Mouse (Mus musculus) spleen, embryonic (tissue): ENCODE data around the gene Psmd8.
"Not testable (repeated sequence)": the region's sequence is repeated elsewhere in the genome, so short reads cannot be mapped to it uniquely, and the experiment has no call there.

Source experiments
- CTCF ChIA-PET: fragments of 350-600 bp; sonication (Branson Sonifier 250); formaldehyde crosslinking; loops from one replicate; lab custom pipeline; 2022; lab: Charles Lee

Gene Psmd8

DNA sequence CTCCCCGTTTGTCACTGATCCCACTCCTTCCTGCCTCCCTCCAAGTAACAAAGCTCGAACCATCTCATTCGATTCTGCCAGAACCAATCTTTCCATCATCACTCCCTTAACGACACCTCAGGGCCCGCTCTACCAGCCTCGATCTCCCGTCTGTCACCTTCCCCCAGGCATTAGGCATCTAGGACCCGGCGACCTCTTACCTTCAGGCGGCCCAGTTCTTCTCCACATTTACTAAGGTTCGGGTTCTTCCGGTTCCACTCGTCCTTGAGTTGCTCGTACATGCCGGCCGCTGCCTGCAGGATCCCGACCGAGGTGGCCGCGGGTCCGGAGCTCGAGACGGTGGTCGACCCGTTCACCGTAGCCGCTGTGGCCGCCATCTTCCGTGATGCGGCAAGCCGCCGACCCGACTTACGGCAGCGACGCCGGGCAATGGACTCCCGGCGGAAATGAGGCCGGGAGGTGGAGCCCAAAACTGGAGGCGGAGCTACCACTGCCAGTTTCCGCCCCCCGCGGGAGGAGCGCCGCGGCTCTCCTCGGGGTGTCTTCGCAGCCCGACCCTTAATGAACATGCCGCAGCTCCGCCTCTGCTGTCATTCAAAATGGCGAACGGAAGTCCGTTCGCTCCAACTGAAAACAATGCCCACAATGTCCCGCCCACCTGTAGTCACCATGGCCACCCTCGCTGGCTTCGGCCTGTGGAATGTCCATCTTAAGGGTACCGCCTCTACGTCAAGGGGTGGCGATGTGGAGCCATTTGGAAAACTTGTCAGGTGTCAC lies at the start of gene Psmd8:
Gene Psmd8 (minus strand): TSS at position 625 of the 777 bp plus-strand sequence.
- CTCF ChIA-PET = no interaction called here

GRCm38 (mm10) chr7:29228202-29228601 lies 47.7 kb upstream of the Psmd8 start:
- CTCF ChIA-PET = no interaction called here

DNA sequence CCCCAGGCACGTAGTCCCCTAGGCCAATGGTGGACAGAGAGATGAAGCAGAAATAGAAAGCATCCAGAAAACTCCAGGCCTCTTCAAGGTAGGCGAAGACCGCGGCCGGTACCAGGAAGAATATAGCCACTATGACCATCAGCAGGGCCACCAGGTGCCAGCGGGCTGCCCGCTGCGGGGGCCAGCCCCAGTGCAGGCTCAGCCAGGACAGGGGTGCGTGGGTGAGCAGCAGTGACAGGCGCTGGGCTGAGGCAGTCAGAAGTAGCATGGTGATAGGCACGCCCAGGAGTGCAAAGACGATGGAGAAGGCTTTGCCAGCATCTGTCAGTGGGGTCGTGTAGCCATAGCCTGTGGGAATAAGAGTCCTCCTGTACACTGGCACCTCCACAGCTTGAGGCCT lies 45.0 kb upstream of the Psmd8 start:
- CTCF ChIA-PET = no interaction called here

DNA sequence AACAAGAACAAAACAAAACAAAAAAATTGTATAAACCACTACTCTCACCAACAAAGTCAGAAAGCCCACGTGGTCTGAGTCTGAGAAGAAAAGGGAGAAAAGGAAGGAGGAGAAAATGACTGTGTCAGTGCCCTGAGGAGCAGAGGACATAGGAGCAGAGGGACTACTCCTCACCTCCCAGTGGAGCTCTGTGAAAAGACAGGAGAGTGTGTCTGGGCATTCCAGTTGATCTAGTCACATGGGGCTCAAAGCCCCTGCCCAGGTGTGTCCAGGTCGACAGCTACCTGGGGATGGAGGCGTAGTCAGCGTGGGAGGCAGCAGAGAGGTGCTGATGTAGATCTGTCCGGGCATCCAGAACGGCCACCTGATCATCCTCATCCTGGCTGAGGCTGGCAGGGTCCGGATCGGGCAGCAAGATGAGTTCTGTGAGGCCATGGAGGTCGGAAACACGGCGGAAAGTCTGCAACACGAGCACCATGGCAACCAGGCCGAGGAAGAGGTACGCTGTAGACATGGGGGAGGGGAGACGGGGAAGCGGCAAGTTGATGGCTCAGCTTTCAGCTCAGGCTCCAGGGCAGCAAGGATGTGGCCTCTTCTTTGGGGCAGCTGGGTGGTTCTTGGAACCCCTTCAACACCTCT lies 44.4 kb upstream of the Psmd8 start:
- CTCF ChIA-PET = no interaction called here

DNA sequence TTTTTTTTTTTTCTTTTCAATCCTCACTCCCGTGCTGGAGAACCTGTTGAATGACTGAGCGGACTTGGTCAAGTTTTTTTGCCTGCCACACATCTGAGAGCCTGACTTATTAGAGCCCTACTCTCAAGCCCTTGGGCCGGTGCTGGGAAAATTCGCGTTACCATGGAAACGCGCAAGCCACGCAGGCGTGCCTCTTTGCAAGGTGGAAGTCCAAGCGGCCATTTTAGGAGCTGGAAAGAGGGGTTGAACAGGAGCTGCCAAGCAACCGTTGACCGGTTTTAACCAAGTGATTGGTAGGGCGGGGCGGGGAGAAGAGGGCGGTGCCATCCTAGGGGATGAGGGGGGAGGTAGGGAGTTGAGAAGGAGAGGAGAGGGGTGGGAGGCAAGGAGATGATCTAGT lies 34.3 kb upstream of the Psmd8 start:
- CTCF ChIA-PET = no interaction called here

DNA sequence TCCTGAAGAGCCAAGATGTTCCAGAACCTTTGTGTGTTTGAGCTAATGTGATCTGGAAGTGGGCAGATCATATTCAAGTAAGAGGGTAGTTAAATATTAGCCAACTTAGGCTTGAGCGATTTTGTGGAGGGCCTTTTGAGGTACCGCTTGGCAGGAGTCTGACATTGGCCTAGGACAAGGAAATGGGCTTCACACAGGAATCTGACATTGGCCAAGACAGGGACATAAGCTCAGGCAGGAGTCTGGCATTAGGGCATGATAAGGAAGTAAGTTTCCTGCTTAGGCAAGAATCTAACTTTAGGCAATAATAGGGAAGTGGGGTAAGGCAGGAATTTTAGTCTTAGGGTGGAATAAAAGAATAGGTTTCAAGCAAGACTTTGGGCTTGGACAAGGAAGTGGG lies 33.7 kb upstream of the Psmd8 start:
- CTCF ChIA-PET = interaction anchor here (0.7 kb wide), 2 partner anchors 23 to 36 kb away, joined by 7 to 13 read pairs; no protein-coding TSS in a partner anchor

DNA sequence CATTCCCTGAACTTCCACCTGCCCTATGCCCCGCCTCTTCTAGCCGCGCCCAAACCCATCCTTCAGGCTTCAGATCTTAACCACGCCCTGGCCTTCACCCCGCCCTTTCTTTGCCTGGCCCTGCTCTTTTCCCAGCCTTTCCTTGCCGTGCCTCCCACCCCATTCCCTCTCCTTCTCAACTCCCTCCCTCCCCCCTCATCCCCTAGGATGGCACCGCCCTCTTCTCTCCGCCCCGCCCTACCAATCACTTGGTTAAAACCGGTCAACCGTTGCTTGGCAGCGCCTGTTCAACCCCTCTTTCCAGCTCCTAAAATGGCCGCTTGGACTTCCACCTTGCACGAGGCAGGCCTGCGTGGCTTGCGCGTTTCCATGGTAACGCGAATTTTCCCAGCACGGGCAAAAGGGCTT lies 33.2 kb upstream of the Psmd8 start, which contains the start of gene Catsperg1:
Gene Catsperg1 (minus strand): TSS at position 361 of the 408 bp plus-strand sequence.
- CTCF ChIA-PET = interaction anchor here (0.7 kb wide), 2 partner anchors 23 to 36 kb away, joined by 7 to 13 read pairs; no protein-coding TSS in a partner anchor

GRCm38 (mm10) chr7:29212775-29213560 lies 32.5 kb upstream of the Psmd8 start:
- CTCF ChIA-PET = interaction anchor here (1.0 kb wide), 1 partner anchor 11 kb away, joined by 3 read pairs; no protein-coding TSS in a partner anchor

DNA sequence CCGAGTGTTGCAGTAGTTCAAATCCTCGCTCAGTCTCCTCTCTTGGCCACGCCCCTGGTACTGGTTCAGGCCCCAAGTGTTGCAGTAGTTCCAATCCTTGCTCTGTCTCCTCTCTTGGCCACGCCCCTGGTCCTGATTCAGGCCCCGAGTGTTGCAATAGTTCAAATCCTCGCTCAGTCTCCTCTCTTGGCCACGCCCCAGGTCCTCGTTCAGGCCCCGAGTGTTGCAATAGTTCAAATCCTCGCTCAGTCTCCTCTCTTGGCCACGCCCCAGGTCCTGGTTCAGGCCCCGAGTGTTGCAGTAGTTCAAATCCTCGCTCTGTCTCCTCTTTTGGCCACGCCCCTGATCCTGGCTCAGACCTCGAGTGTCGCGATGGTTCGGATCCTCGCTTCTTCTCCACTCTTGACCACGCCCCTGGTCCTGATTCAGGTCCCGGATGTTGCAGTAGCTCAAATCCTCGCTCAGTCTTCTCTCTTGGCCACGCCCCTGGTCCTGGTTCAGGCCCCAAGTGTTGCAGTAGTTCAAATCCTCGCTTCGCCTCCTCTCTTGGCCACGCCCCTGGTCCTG lies 31.8 kb upstream of the Psmd8 start:
- CTCF ChIA-PET = interaction anchor here (1.0 kb wide), 1 partner anchor 11 kb away, joined by 3 read pairs; no protein-coding TSS in a partner anchor

GRCm38 (mm10) chr7:29211415-29212198 lies 31.1 kb upstream of the Psmd8 start:
- CTCF ChIA-PET = interaction anchor here (1.0 kb wide), 1 partner anchor 12 kb away, joined by 3 read pairs; no protein-coding TSS in a partner anchor

GRCm38 (mm10) chr7:29211013-29211412 lies 30.5 kb upstream of the Psmd8 start:
- CTCF ChIA-PET = not testable (repeated sequence)

DNA sequence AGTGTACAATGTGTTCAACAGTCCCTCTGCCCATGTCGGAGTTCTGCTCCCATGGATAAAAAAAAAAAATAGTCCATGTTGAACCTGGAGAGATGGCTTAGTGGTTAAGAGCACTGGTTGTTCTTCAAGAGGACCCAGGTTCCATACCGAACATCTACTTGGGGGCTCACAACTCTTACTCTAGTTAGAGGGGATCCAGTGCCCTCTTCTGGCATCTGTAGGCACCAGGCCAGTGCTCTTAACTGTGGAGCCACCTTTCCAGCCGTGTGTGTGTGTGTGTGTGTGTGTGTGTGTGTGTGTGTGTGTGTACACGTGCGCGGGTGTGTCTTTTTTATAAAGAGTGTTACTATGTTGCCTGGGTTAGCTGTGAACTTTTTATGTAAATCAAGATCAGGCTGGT lies 22.1 kb upstream of the Psmd8 start:
- CTCF ChIA-PET = no interaction called here

DNA sequence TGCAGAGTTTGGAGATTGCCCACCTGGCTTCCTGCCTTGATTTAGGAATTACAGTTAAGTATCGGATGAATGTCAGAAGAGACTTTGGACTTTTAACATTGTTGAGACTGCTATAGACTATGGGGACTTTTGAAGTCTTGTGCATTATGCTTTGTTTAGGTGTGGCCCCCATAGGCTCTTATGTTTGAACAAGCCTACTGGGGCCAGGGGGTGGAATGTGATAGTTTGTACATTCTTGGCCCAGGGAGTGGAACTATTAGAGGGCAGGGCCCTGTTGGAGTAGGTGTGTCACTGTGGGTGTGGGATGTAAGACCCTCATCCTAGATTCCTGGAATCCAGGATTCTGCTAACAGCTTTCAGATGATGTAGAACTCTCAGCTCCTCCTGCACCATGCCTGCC lies 13.7 kb upstream of the Psmd8 start:
- CTCF ChIA-PET = not testable (repeated sequence)

DNA sequence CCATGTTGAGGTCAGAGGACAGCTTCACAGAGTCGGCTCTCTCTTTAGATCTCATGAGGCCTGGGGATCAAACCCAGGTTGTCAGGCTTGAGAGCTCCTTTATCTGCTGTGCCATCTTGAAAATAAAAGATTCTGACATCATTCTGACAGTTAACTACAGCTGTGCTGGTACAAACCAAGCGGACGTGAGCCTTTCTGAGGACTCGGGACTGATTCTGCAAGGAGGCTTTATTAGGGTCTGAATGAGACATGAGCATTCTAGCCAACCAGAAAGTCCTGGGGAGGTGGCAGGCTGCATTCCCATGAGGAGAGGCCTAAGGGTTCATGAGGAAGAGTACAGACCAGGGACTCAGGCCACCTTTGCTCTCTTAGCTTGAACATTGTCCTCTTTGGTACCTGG lies 822 bp upstream of the Psmd8 start:
- CTCF ChIA-PET = not testable (repeated sequence)

DNA sequence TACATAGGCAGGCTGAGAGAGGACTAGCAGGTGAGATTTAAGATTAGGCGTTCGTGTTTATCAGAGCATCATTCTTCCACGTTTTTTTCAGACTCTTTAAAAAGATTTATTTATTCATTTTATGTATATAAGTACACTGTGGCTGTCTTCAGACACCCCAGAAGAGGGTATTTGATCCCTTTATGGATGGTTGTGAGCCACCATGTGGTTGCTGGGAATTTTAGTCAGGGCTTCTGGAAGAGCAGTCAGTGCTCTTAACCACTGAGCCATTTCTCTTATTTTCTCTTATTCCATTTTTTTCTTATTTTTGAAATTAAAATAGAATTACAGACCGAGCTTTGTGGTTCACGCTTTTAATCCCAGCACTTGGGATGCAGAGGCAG lies 344 bp upstream of the Psmd8 start:
- CTCF ChIA-PET = no interaction called here

DNA sequence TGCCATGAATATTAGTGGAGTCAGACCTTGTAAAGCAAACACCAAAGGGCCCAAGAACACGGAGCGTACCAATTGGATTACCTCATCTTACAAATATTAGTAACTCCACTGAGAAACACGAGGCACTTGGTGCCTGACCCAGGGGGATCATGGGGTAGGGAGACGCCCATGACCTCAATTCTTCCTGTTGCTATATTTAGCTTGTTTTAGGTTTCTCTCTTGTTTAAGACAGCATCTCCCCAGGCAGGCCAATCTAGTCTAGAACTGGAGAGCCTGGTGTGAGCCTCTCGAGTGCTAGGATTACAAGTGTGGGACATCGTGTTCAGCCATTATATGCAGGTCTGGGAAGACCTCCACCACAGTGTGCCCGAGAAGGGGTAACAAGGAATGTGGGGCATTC lies 1.2 kb downstream of the Psmd8 start:
- CTCF ChIA-PET = interaction anchor here (0.6 kb wide), 1 partner anchor 110 kb away, joined by 4 read pairs; the partner anchor contains the start of gene Ppp1r14a

DNA sequence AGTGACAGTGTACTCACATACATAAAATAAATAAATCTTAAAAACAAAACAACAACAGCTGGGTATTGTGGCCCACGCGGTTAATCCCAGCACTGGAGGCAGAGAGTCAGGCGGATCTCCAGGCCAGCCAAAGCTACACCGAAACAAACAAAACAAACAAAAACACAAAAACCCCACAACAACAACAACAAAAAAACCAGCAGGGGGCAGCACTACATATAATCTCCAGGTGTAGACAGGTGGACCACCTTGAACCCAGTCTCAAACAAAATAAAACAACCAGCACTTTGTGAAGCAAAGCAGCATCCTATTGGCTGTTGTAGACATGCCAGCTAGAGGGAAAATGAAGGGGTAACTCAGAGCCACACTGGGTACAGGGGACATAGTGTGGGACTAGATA lies 2.4 kb downstream of the Psmd8 start:
- CTCF ChIA-PET = interaction anchor here (0.5 kb wide), 1 partner anchor 36 kb away, joined by 7 read pairs; the partner anchor contains the start of gene Catsperg1

DNA sequence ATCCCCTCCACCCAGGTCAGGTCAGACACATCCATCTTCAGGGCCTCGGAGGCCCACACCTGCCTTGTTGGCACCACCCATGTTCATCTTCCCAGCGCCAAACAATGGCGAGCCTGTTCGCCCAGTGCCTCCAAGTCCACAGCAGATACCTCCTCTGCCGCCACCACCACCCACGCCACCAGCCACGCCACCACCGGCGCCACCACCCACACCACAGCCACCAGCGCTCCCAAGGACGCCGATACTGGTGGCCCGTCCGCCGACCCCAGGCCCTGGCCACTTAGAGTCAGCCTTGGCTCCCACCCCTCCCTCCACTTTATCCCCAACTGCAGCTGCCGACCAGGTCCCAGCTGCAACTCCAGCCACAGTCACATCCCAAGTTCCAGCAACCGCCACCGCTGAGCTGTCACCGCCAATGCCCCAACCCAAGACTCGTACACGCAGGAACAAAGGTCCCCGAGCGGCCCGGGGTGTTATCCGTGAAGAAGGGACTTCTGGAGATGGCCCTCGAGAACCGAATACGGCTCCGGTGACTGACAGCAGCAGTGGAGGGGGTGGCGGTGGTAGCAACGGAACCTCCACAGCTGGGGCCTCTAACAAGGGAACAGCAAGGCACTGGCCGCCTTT lies 8.0 kb downstream of the Psmd8 start:
- CTCF ChIA-PET = no interaction called here

DNA sequence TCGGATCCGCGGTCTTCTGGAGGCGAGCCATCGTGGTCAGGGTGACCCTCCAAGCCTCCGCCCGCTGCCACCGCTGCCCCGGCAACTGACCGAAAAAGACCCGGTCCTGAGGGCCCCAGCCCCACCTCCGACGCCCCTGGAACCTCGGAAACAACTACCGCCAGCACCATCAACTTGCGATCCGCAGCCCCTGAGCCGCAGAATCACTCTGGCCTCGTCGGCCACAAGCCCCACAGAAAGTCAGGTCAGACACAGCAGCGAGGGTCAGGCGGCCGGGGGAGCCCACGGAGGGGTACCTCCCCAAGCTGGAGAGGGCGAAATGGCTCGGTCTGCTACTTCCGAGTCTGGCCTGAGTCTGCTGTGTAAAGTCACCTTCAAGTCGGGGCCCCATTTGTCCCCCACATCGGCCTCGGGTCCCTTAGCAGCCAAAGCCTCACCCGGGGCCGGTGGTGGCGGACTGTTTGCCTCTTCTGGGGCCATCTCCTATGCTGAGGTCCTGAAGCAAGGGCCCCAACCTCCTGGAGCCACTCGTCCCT lies 8.9 kb downstream of the Psmd8 start:
- CTCF ChIA-PET = no interaction called here
